Mouse (Mus musculus) forebrain, embryonic 12.5 days (tissue): ENCODE measurements around the gene Atad2b. TPM values are rescaled to one million over a fixed set of nuclear protein-coding genes. Genes with fewer than 3 reads are reported as not detected.
"Not testable (repeated sequence)": the region's sequence is repeated elsewhere in the genome, so short reads cannot be mapped to it uniquely, and the experiment has no call there.

ENCODE experiments used
- ATAC-seq: fragments of 200-750 bp; cut with Nextera tagmentation; 2 replicates; pipeline ENCODE4 v1.8.0; 2017; ENCODE audit warnings: moderate TSS enrichment; ENCODE audit not compliant: low FRiP score
- H3K27ac ChIP-seq: fragments of 300-500 bp; sonication (generic); 2 replicates; pipeline ENCODE4 v1.5.1; 2016; ENCODE audit warnings: mild to moderate bottlenecking
- H3K27me3 ChIP-seq: fragments of 300-500 bp; sonication (generic); 2 replicates; pipeline ENCODE4 v1.6.1; 2016; ENCODE audit warnings: mild to moderate bottlenecking
- H3K36me3 ChIP-seq: fragments of 300-500 bp; sonication (generic); replicated peaks from 2 replicates; pipeline ENCODE4 v1.6.1; 2016; ENCODE audit warnings: mild to moderate bottlenecking
- H3K4me1 ChIP-seq: fragments of 300-500 bp; sonication (generic); 2 replicates; pipeline ENCODE4 v1.6.1; 2016
- H3K4me2 ChIP-seq: fragments of 300-500 bp; sonication (generic); 2 replicates; pipeline ENCODE4 v1.6.1; 2016; ENCODE audit warnings: mild to moderate bottlenecking, moderate library complexity
- H3K4me3 ChIP-seq: fragments of 300-500 bp; sonication (generic); replicated peaks from 2 replicates; pipeline ENCODE4 v1.5.1; 2016; ENCODE audit warnings: mild to moderate bottlenecking
- H3K9ac ChIP-seq: fragments of 300-500 bp; sonication (generic); 2 replicates; pipeline ENCODE4 v1.6.1; 2016; ENCODE audit warnings: mild to moderate bottlenecking
- H3K9me3 ChIP-seq: fragments of 300-500 bp; sonication (generic); 2 replicates; pipeline ENCODE4 v1.6.1; 2016
- WGBS: fragments of 180-500 bp; shearing (Covaris S2); methylation state at CpG from one replicate; pipeline ENCODE4 v1.1.7; 2016; 5-methylcytosine and 5-hydroxymethylcytosine counted together
- polyA plus RNA-seq: library from polyadenylated mRNA; unstranded; fragments of >200 nt; fragmentation: Nextera tagmentation; extraction: Ambion mirVana; gene quantifications from 2 replicates; pipeline ENCODE4 v1.2.1, GENCODE M21; 2016

The Atad2b gene
- polyA plus RNA-seq, 1 experiment from 2014 or later: 24.0 TPM

GRCm38 (mm10) chr12:4917805-4918591, 845 bp downstream of the Atad2b start:
- Histone ChIP-seq H3K4me1 (peaks cover 13% of the 10 kb centered on the region), H3K9ac (peak overlapping the region; percentile 94), H3K4me3 (peak overlapping the region; percentile 76), H3K36me3 (no peaks in the 10 kb centered on the region), H3K27ac (peak overlapping the region; percentile 97), H3K9me3 (no peaks in the 10 kb centered on the region), H3K27me3 (no peaks in the 10 kb centered on the region), H3K4me2 (peak overlapping the region; percentile 73)
- WGBS: under 1% methylated on average over 45 of the region's 48 CpGs
- peak; percentile 72 for ATAC-seq

GRCm38 (mm10) chr12:4928197-4928596, 11.0 kb downstream of the Atad2b start:
- Histone ChIP-seq H3K4me1 (no peaks in the 10 kb centered on the region), H3K27me3 (no peaks in the 10 kb centered on the region), H3K27ac (no peak overlapping the region), H3K4me2 (no peak overlapping the region), H3K9ac (no peak overlapping the region), H3K4me3 (no peak overlapping the region), H3K36me3 (no peaks in the 10 kb centered on the region), H3K9me3 (no peaks in the 10 kb centered on the region)
- ATAC-seq: no peak
- WGBS: 86% methylated on average over 2 of the region's 2 CpGs

- 95% methylated on average over 3 of the region's 3 CpGs for whole genome bisulfite sequencing
- no peaks in the 10 kb centered on the region for H3K27me3 ChIP-seq
- H3K4me3 ChIP-seq: no peak overlapping the region
- H3K4me1 ChIP-seq: no peaks in the 10 kb centered on the region
- ATAC-seq: no peak
- no peaks in the 10 kb centered on the region for H3K9me3 ChIP-seq
- H3K36me3 ChIP-seq: no peaks in the 10 kb centered on the region
- no peak overlapping the region for H3K9ac ChIP-seq
- H3K4me2 ChIP-seq: no peak overlapping the region
- no peak overlapping the region for H3K27ac ChIP-seq
Measured at GRCm38 (mm10) chr12:4930820-4931548, 13.8 kb downstream of the Atad2b start.

- no peak overlapping the region for H3K9ac ChIP-seq
- H3K36me3 ChIP-seq: peaks cover 62% of the 10 kb centered on the region
- H3K27ac ChIP-seq: no peak overlapping the region
- H3K4me3 ChIP-seq: no peak overlapping the region
- no peak for ATAC-seq
- no peak overlapping the region for H3K4me2 ChIP-seq
- H3K4me1 ChIP-seq: no peaks in the 10 kb centered on the region
- 88% methylated on average over 1 of the region's 1 CpGs for WGBS
- no peaks in the 10 kb centered on the region for H3K9me3 ChIP-seq
- H3K27me3 ChIP-seq: no peaks in the 10 kb centered on the region
Measured at GRCm38 (mm10) chr12:4952272-4952671, 35.1 kb downstream of the Atad2b start.

- Histone ChIP-seq H3K4me2 (no peak overlapping the region), H3K4me1 (no peaks in the 10 kb centered on the region), H3K4me3 (no peak overlapping the region), H3K36me3 (peaks cover 57% of the 10 kb centered on the region), H3K9me3 (no peaks in the 10 kb centered on the region), H3K27ac (no peak overlapping the region), H3K27me3 (no peaks in the 10 kb centered on the region), H3K9ac (no peak overlapping the region)
- ATAC-seq: no peak
- WGBS: 91% methylated on average over 4 of the region's 4 CpGs
Measured at GRCm38 (mm10) chr12:4953156-4953555, 36.0 kb downstream of the Atad2b start.

- no peak for ATAC-seq
Measured at GRCm38 (mm10) chr12:4972939-4973338, 55.8 kb downstream of the Atad2b start.

GRCm38 (mm10) chr12:4978324-4978723, 61.2 kb downstream of the Atad2b start:
- Histone ChIP-seq H3K9me3 (no peaks in the 10 kb centered on the region), H3K4me2 (no peak overlapping the region), H3K4me3 (no peak overlapping the region), H3K27ac (no peak overlapping the region), H3K4me1 (no peaks in the 10 kb centered on the region), H3K27me3 (no peaks in the 10 kb centered on the region), H3K9ac (no peak overlapping the region), H3K36me3 (peaks cover 48% of the 10 kb centered on the region)
- no peak for ATAC-seq
- 93% methylated on average over 6 of the region's 6 CpGs for WGBS

More at GRCm38 (mm10) chr12:4972939-4973338, 55.8 kb downstream of the Atad2b start:
- Histone ChIP-seq H3K27me3 (no peaks in the 10 kb centered on the region), H3K4me3 (no peak overlapping the region), H3K9ac (no peak overlapping the region), H3K4me1 (no peaks in the 10 kb centered on the region), H3K4me2 (no peak overlapping the region), H3K36me3 (peaks cover 41% of the 10 kb centered on the region), H3K9me3 (no peaks in the 10 kb centered on the region), H3K27ac (no peak overlapping the region)
- WGBS: 31% methylated on average over 1 of the region's 1 CpGs

- Histone ChIP-seq H3K4me3 (no peak overlapping the region), H3K9ac (no peak overlapping the region), H3K27ac (no peak overlapping the region), H3K4me2 (no peak overlapping the region), H3K4me1 (no peaks in the 10 kb centered on the region), H3K9me3 (no peaks in the 10 kb centered on the region), H3K27me3 (no peaks in the 10 kb centered on the region), H3K36me3 (0 out of 2 replicates have a peak, but pooled peaks cover under 1% of the 10 kb centered on the region)
- no peak for ATAC-seq
Measured at GRCm38 (mm10) chr12:4996981-4997380, 79.8 kb downstream of the Atad2b start.

GRCm38 (mm10) chr12:5005338-5005737, 88.2 kb downstream of the Atad2b start:
- H3K4me2 ChIP-seq: no peak overlapping the region
- no peak overlapping the region for H3K4me3 ChIP-seq
- H3K9me3 ChIP-seq: no peaks in the 10 kb centered on the region
- 64% methylated on average over 3 of the region's 3 CpGs for WGBS
- H3K36me3 ChIP-seq: peaks cover 5% of the 10 kb centered on the region
- H3K27me3 ChIP-seq: no peaks in the 10 kb centered on the region
- no peak overlapping the region for H3K27ac ChIP-seq
- ATAC-seq: no peak
- no peaks in the 10 kb centered on the region for H3K4me1 ChIP-seq
- no peak overlapping the region for H3K9ac ChIP-seq

GRCm38 (mm10) chr12:5005776-5006175, 88.6 kb downstream of the Atad2b start:
- not testable (repeated sequence) for H3K27me3 ChIP-seq, H3K4me1 ChIP-seq, H3K4me2 ChIP-seq, ATAC-seq, H3K9me3 ChIP-seq, H3K4me3 ChIP-seq, H3K36me3 ChIP-seq, H3K9ac ChIP-seq
- whole genome bisulfite sequencing: 54% methylated on average over 3 of the region's 3 CpGs
- H3K27ac ChIP-seq: 0 out of 2 replicates have a peak overlapping the region, but pooled peaks have one; percentile 13

- H3K9ac ChIP-seq, H3K4me2 ChIP-seq, H3K27ac ChIP-seq, H3K27me3 ChIP-seq, H3K9me3 ChIP-seq, H3K4me3 ChIP-seq, H3K4me1 ChIP-seq, ATAC-seq: not testable (repeated sequence)
- WGBS: 85% methylated on average over 2 of the region's 2 CpGs
- H3K36me3 ChIP-seq: peaks cover 15% of the 10 kb centered on the region
Measured at GRCm38 (mm10) chr12:5008638-5009037, 91.5 kb downstream of the Atad2b start.

GRCm38 (mm10) chr12:5025226-5025861, 108.2 kb downstream of the Atad2b start:
- Histone ChIP-seq H3K4me2 (no peak overlapping the region), H3K4me1 (no peaks in the 10 kb centered on the region), H3K9me3 (no peaks in the 10 kb centered on the region), H3K9ac (no peak overlapping the region), H3K4me3 (no peak overlapping the region), H3K27ac (no peak overlapping the region), H3K36me3 (peaks cover 23% of the 10 kb centered on the region), H3K27me3 (no peaks in the 10 kb centered on the region)
- no peak for ATAC-seq
- WGBS: 94% methylated on average over 10 of the region's 10 CpGs
